Mouse (Mus musculus): ENCODE results near the gene Arel1. TPM values are rescaled to one million over a fixed set of nuclear protein-coding genes. Genes with fewer than 3 reads are reported as not detected.

Gene Arel1
- polyA plus RNA-seq, 1 experiment from 2014 or later = 8.8 TPM

DNA sequence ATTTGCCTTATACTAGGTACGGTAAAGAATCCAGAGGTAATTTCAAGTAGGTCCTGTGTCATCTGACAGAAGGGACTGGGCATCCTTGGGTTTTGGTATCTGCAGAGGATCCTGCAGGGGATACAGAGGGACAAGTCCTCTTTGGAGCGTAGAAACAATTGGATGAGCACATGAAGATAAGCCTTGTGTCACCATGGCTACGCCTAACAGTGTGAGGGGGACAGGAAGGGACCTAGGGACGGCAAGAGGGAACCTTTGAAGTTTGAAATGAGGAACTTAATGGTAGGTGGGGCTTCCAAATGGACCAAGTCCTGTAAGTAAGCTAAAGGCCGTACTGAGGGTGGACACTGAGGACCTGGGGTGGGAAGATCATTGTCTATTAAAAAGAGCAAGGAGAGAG lies 73.4 kb downstream of the Arel1 start:
- H3K4me1 ChIP-seq (replicated peaks; ENCODE audit: insufficient read depth, low read length) = no peaks in the 10 kb centered on the region
- no peaks in the 10 kb centered on the region for H3K9me3 ChIP-seq (replicated peaks; ENCODE audit: low read length)
- H3K9ac ChIP-seq (ENCODE audit: low read depth, low read length) = no peak overlapping the region
- ATAC-seq (replicated peaks; ENCODE audit: low FRiP score, low read depth) (no peak), DNase-seq (ENCODE audit: low spot score) (no peak)
- no peak overlapping the region for H3K4me3 ChIP-seq (replicated peaks; ENCODE audit: low read depth, low read length)
- H3K36me3 ChIP-seq (ENCODE audit: insufficient read depth, low read length) = no peaks in the 10 kb centered on the region
- TF ChIP-seq CTCF (IDR thresholded peaks at IDR 0.05; ENCODE audit: low read depth) = no peak
- H3K27ac ChIP-seq = no peak overlapping the region
- H3K4me2 ChIP-seq (ENCODE audit: low read length) = no peak overlapping the region
- H3K27me3 ChIP-seq (ENCODE audit: insufficient read depth, low read length) = no peaks in the 10 kb centered on the region
- 68% methylated on average over 5 of the region's 5 CpGs for WGBS

DNA sequence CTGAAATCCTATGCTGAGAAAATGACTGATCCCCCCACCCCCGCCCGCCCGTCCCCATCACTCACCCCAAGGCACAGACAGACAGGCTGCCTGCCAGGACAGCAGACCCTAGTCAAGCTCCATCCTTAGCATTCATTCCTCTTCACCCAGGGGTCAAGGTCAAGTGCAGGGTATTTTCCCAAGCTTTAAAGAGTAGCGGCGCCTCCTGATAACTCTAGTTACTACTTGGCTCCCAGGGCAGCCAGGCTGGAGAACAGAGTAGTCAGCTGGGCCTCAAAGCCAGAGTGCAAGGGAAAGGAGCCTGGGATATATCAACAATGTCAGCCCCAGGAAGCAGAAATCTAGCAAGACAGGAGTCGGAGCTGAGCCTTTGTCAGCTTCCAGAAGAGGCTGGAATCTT lies 74.5 kb downstream of the Arel1 start:
- Histone ChIP-seq H3K4me1 (replicated peaks; ENCODE audit: insufficient read depth, low read length) (no peaks in the 10 kb centered on the region), H3K27ac (no peak overlapping the region), H3K4me2 (ENCODE audit: low read length) (no peak overlapping the region), H3K27me3 (ENCODE audit: insufficient read depth, low read length) (no peaks in the 10 kb centered on the region), H3K9ac (ENCODE audit: low read depth, low read length) (no peak overlapping the region), H3K9me3 (replicated peaks; ENCODE audit: low read length) (no peaks in the 10 kb centered on the region), H3K36me3 (ENCODE audit: insufficient read depth, low read length) (no peaks in the 10 kb centered on the region), H3K4me3 (replicated peaks; ENCODE audit: low read depth, low read length) (no peak overlapping the region)
- ATAC-seq (replicated peaks; ENCODE audit: low FRiP score, low read depth) (no peak), DNase-seq (ENCODE audit: low spot score) (no peak)
- TF ChIP-seq CTCF (IDR thresholded peaks at IDR 0.05; ENCODE audit: low read depth) = no peak
- 72% methylated on average over 6 of the region's 6 CpGs for WGBS

DNA sequence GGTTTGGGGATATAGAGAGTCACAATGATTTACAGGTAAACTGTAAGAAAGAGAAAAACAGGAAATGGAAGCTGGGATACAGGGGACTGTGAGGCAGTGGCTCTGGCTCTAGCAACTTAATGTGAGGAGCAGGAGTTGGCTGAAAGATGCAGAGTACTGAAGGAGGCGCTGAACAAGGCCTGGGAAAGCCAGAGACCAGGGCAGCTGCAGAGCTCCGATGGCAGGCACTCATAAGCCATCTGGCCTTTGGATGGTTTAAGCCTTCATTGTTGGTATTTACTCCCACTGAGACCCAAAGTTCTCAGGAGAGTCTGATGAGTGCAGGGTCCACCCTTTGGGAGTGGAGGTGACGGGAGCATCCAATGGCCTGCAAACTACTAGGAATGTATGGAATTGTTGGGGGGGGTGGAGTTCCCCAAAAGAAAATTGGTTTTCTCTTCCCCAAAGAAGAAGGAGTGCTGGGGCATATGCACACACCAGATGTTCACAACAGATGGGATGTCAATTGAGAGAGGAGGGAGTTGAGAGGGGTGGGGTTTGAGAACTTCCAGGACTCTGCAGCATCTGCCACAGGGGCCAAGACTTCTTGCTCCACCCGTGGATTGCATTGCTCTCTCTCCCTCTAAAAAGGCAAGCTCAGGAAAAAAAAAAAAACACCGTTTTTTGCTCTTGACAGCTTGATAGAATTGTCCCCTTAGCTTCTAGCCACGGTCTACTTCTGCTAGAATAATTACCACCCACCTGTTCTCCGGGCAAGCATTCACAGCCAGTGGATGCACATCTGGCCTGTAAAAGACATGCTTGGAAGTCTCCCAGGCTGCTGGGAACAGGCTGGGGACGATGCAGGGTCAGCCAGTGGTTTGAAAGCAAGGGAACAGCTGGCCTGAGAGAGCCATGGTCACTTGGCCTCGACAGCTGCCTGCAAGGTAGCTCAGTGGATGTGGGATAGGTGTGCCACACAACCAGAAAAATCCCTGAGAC lies 76.8 kb downstream of the Arel1 start:
- Histone ChIP-seq H3K9ac (ENCODE audit: low read depth, low read length) (no peak overlapping the region), H3K36me3 (ENCODE audit: insufficient read depth, low read length) (no peaks in the 10 kb centered on the region), H3K27me3 (ENCODE audit: insufficient read depth, low read length) (no peaks in the 10 kb centered on the region), H3K27ac (no peak overlapping the region), H3K4me1 (replicated peaks; ENCODE audit: insufficient read depth, low read length) (no peaks in the 10 kb centered on the region), H3K9me3 (replicated peaks; ENCODE audit: low read length) (no peaks in the 10 kb centered on the region), H3K4me2 (ENCODE audit: low read length) (no peak overlapping the region), H3K4me3 (replicated peaks; ENCODE audit: low read depth, low read length) (no peak overlapping the region)
- no peak for ATAC-seq (replicated peaks; ENCODE audit: low FRiP score, low read depth)
- 42% methylated on average over 9 of the region's 9 CpGs for WGBS
- no peak for DNase-seq (ENCODE audit: low spot score)
- TF ChIP-seq CTCF (IDR thresholded peaks at IDR 0.05; ENCODE audit: low read depth) = no peak

DNA sequence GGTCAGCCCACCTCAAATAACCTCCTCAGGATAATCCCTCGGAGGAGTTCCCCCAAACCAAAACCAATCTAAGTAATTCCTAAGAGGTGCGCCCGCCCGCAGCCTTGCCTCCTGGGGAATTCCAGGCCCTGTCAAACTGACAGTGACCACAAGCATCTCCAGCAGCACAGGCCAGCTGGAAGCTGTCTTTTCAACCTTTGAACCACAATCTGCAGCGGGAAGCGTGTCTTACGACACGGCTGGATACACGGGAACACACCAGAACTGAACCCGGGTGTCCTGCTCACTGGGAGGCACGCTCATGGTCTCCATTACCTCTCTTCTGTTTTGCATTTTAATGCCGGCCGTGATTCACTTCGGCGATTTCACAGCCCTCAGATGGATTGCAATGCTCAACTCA lies 80.4 kb downstream of the Arel1 start:
- H3K36me3 ChIP-seq (ENCODE audit: insufficient read depth, low read length) = no peaks in the 10 kb centered on the region
- H3K4me1 ChIP-seq (replicated peaks; ENCODE audit: insufficient read depth, low read length) = no peaks in the 10 kb centered on the region
- H3K9me3 ChIP-seq (replicated peaks; ENCODE audit: low read length) = no peaks in the 10 kb centered on the region
- no peak overlapping the region for H3K4me2 ChIP-seq (ENCODE audit: low read length)
- no peak overlapping the region for H3K9ac ChIP-seq (ENCODE audit: low read depth, low read length)
- peak; percentile 65 for DNase-seq (ENCODE audit: low spot score)
- TF ChIP-seq CTCF (IDR thresholded peaks at IDR 0.05; ENCODE audit: low read depth) = no peak
- ATAC-seq (replicated peaks; ENCODE audit: low FRiP score, low read depth) = no peak; the same call in 1 of the 2 replicates
- H3K4me3 ChIP-seq (replicated peaks; ENCODE audit: low read depth, low read length) = no peak overlapping the region
- H3K27me3 ChIP-seq (ENCODE audit: insufficient read depth, low read length) = no peaks in the 10 kb centered on the region
- no peak overlapping the region for H3K27ac ChIP-seq
- WGBS = 40% methylated on average over 15 of the region's 15 CpGs

DNA sequence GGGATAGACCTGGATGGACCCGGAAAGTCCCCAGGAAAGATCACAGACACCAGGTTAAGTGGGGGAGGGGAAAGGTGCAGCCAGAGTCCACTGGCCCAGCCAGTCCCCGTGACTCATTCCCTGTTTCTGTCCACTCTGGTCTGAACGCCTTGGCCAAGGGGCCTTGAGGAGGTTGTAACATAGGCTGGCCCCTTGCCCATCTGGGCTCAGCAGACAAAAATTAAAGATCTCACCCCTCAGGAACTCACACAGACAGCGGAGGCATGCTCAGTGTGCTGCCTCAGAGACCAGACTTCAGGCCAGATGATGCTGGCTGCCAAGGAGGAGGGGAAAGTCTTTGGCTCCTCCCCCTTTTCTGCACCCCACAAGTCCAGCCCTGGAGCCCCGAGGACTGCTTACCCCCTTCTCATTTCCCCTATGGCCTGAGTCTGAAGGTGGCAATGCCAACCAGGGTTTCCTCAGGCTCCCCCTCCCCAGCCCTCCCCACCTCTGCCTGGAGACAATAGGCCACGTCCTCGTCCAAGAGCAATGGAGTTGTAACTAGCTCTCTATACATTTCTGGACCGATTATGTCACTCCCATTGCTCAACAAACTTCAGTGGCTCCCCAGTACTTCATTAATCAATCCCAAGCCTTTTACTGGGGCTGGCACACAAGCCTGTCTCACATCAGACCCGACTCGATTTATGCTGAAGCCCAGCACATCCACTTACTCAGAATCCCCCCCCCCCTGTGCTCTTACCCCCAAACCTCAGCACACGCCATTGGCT lies 85.4 kb downstream of the Arel1 start:
- Histone ChIP-seq H3K4me3 (replicated peaks; ENCODE audit: low read depth, low read length) (no peak overlapping the region), H3K36me3 (ENCODE audit: insufficient read depth, low read length) (no peaks in the 10 kb centered on the region), H3K27ac (no peak overlapping the region), H3K9ac (ENCODE audit: low read depth, low read length) (no peak overlapping the region), H3K4me1 (replicated peaks; ENCODE audit: insufficient read depth, low read length) (no peaks in the 10 kb centered on the region), H3K9me3 (replicated peaks; ENCODE audit: low read length) (no peaks in the 10 kb centered on the region), H3K4me2 (ENCODE audit: low read length) (no peak overlapping the region), H3K27me3 (ENCODE audit: insufficient read depth, low read length) (no peaks in the 10 kb centered on the region)
- DNase-seq (ENCODE audit: low spot score) (no peak), ATAC-seq (replicated peaks; ENCODE audit: low FRiP score, low read depth) (peak; percentile 46; the same call in 1 of the 2 replicates)
- TF ChIP-seq CTCF (IDR thresholded peaks at IDR 0.05; ENCODE audit: low read depth) = no peak
- 67% methylated on average over 11 of the region's 11 CpGs for WGBS

DNA sequence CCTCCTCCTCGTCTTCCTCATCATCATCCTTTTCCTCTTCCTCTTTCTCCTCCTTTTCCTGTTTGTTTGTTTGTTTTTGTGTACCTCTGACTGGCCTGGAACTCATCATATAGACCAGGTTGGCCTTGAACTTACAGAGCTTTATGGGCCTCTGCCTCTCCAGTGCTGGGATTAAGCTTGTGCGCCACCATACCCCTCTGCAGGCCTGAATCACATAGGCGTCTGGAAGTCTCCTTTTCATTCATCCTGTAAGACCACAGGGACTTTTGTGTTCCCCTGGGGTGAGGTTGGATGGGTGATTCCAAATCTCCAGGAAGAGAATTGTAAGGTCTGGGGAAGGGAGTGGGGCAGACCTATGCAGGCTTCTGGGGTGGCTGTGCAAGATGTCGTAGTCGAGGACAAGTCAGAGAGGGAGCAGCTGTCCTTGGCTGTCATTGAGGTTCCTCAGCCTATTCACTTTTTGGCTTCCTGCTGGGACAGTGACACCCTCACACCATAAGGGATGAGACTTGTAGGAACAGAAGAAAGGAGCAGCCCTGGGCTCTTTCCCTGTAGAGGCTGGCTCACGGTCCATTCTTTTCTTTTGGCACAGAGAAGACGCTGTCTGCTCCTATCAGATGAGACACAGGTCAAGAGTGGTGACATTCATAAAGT lies 86.2 kb downstream of the Arel1 start:
- no peak overlapping the region for H3K4me3 ChIP-seq (replicated peaks; ENCODE audit: low read depth, low read length)
- no peak for TF ChIP-seq CTCF (IDR thresholded peaks at IDR 0.05; ENCODE audit: low read depth)
- DNase-seq (ENCODE audit: low spot score) (no peak), ATAC-seq (replicated peaks; ENCODE audit: low FRiP score, low read depth) (no peak)
- H3K36me3 ChIP-seq (ENCODE audit: insufficient read depth, low read length) = no peaks in the 10 kb centered on the region
- H3K27ac ChIP-seq = no peak overlapping the region
- 81% methylated on average over 7 of the region's 7 CpGs for WGBS
- H3K9me3 ChIP-seq (replicated peaks; ENCODE audit: low read length) = no peaks in the 10 kb centered on the region
- no peak overlapping the region for H3K9ac ChIP-seq (ENCODE audit: low read depth, low read length)
- no peak overlapping the region for H3K4me2 ChIP-seq (ENCODE audit: low read length)
- no peaks in the 10 kb centered on the region for H3K4me1 ChIP-seq (replicated peaks; ENCODE audit: insufficient read depth, low read length)
- H3K27me3 ChIP-seq (ENCODE audit: insufficient read depth, low read length) = no peaks in the 10 kb centered on the region
